Mouse (Mus musculus) spleen, postnatal 14 days (tissue): ENCODE measurements around the gene Tbk1.

ENCODE experiments used
- DNase-seq, 2 experiments: peaks; one replicate each; pipeline ENCODE4 v3.0.0; 2021 to 2022; ENCODE audit warnings: low spot score in 2 of 2

Gene Tbk1

DNA sequence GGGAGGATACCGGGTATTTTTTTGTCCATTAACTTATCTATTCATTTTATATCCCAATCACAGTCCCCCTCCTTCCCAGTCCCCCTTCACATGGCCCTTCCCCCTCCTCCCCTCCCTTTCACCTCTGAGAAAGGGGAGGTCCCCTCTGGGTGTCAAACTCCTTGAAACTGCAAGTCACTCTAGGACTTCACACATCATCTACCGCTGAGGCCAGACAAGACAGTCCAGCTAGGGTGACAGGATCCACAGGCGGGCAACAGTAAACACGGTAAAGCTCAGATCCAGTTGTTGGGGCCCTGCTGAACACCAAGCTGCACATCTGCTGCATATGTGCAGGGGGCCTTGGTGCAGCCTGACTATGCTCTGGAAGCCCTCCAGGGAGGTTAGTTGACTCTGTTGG is 51.6 kb downstream of the Tbk1 start:
- no peak for DNase-seq

DNA sequence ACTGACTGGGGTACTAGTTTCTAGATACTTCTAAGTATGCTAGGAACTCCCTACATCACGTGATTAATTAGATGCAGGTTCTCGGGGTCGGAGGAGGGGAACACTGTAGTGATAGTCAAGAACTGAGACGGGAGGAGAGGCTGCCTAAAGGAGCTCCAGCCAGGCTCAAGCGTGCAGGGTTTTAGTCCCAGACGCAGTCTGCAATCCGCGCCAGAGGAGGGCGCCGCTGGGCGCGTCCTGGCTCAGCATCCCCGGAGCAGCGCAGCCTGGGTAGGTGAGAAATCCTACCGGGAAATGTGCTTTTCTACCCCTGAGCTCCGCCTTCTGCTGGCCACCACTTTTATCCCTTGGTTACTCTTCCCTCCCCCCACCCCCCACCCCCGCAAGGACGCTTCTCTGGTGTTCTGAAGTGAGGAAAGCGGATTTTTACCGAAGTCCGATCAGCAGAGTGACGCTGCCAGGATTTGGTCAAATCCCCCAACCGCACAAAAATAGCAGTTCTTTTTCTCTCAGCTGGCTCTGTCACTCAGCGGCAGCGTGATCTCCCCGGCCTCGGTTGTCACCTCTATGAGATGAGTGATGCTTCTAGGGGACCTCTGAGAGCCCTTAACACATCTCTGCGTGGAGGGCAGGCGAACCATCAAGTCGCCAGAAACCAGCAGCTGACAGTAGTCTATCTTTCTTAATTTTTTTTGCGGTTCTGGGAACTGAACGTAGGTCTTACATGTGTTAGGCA is 53.3 kb downstream of the Tbk1 start:
- peak in 1 of 2 experiments; percentile 33 for DNase-seq

DNA sequence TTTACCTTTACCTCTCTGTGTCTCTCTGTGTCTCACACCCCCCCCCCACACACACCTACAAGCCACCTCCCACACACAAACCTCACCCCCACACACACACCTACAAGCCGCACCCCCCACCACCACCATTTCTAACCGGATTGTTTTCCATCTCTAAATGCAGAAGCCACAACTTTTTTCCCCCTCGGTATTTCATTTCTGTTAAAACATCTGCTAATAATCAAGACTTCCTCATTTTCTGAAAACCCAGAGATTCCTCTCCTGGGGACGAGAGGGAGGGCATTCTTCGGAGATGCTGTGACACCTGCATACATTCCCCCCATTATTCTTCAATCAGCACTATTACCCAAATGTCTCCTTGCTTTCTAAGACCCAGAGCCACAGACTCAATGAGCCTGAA is 55.0 kb downstream of the Tbk1 start:
- no peak for DNase-seq

DNA sequence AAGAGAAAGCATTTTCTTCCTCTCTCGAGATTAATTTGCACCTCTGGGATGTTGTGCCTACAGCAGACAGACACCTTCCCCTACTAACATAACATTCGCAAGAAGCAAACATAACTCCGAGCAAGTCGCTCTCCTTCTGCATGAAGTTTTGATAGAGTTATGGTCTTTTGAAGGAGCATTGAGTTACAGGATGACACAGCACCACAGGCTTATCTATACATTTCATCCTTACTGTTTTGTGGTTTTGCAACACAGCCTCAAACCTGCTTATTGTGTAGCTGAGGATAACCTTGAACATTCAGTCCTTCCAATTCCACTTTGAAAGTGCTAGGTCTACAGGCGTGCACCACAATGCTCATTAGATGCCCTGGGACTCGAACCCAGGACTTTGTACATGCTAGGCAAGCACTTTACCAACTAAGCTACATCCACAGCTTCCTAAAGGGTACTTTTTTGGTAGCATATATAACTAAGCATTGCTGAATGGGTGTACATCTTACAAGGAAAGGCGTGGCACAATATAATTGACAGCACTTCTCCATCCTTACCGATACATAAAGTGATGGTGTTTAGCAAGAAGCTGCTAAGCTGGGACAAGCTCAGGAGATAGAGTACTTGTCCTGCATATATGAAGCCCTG is 56.1 kb downstream of the Tbk1 start:
- no peak for DNase-seq

DNA sequence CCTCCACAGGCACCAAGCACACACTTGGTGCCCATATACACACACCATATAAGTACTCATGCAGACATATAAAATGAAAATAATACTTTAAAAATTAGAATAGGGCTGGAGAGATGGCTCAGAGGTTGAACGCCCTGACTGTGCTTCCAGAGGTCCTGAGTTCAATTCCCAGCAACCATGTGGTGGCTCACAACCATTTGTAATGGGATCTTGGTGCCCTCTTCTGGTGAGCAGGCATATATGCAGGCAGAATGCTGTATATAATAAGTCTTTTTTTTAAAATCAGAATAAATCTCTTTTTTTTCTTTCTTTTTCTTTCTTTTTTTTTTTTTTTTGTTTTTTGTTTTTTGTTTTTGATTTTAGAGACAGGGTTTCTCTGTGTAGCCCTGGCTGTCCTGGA is 57.3 kb downstream of the Tbk1 start:
- DNase-seq = no peak

DNA sequence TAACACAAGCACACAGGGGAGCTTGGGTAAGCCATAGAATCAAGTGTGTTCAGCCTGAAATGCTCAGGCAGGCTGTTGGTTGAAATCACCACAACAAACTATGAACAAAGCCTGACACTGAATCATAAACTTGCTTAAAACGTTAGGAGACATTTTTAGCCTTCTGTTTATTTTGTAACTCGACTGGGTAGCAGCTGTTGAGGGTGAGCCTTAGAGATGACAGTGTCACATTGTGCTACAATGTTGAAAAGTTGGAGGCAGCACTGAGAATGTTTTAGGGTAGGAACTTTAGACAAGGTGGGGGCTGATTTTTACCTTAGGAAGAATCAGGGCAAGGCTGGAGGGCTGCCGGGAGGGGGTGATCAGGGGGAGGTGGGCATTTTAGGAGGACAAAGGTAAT is 58.1 kb downstream of the Tbk1 start:
- DNase-seq = no peak

DNA sequence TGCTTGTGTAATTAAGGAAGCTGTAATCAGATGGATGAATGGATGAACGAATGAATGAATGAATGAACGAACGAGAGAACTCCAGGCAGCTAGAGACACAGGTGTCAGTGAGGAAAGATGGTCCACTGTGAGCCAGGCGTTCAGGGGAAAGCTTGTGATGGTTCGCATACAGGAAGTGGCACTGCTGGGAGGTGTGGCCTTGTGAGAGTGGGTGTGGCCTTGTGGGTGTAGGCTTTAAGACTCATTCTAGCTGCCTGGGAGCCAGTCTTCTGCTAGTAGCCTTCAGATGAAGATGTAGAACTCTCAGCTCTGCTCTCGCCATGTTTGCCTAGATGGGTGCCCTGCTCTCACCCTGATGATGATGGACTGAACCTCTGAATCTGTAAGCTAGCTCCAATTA is 59.5 kb downstream of the Tbk1 start:
- no peak for DNase-seq

DNA sequence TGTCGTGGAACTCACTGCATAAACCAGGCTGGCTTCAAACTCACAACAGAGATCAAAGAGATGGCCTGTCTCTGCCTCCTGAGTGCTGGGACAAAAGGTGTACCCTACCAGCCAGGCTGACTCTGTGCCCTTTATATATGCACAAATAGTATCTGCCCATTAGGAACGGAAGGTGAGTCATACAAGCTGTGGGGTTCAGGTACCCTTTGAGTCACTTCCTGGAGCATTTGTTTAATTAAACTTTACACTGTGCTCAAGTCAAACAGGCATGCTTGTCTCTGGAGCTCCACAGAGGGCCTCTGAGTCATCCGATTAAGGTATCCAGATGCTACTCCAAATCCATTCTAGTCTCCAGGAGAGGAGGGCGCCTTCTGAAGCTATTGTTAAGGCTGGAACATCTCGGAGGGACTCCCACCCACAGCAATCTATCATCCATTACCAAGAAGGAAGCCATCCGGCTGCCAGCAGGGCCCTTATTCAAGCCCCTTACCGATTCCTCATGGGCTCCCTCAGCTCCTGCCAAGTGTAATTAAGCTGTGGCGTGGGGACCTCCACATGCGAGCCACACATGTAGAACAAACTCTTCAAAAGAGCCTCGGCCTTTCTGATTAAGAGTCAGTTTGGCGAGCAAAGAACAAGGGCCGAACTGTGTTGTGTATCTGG is 65.5 kb downstream of the Tbk1 start:
- DNase-seq = no peak

DNA sequence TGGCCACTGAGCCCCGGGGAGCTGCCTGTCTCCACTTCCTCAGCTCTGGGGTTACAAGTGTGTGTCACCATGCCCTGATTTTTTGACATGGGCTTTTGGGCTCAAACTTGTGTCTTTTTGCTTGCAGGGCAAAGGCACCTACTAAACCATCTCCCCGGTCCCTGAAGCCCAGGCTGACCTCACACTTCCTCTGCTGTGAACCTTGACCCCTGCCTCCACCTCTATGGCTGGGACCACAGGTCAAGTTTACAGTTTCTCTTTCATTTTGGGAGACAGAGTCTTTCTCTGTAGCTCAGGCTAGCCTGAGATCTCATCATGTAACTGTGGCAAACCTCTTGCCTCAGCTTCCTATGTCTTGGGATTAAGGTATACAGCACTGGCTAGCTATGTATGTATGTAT is 66.9 kb downstream of the Tbk1 start:
- no peak for DNase-seq

DNA sequence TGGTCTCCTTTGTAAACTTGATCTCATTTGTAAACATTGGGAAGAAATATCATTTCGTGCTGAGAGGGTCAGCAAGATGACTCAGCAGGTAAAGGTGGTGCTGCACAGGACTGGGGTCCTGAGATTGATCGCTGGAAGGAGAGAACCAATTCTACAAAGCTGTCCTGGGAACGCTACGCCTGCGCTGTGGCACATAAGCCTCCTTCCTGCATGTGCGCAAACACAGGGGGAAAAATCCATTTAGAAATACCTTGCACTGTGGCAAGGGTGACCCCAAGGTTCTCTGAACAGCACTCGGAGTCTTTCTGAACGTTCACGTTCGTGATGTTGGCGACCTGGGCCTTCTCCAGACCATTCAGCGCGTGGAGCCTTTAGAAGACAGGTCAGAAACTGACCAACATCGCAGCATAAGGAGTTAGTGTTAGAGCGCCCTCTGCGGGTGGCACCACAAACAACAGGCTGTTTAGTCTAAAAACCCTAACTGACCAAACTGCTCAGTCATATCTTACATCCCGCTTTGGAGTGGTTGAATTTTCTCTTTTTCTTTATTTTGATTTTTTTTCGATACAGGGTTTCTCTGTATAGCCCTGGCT is 70.5 kb downstream of the Tbk1 start:
- DNase-seq = peak; percentile 66 to 83

DNA sequence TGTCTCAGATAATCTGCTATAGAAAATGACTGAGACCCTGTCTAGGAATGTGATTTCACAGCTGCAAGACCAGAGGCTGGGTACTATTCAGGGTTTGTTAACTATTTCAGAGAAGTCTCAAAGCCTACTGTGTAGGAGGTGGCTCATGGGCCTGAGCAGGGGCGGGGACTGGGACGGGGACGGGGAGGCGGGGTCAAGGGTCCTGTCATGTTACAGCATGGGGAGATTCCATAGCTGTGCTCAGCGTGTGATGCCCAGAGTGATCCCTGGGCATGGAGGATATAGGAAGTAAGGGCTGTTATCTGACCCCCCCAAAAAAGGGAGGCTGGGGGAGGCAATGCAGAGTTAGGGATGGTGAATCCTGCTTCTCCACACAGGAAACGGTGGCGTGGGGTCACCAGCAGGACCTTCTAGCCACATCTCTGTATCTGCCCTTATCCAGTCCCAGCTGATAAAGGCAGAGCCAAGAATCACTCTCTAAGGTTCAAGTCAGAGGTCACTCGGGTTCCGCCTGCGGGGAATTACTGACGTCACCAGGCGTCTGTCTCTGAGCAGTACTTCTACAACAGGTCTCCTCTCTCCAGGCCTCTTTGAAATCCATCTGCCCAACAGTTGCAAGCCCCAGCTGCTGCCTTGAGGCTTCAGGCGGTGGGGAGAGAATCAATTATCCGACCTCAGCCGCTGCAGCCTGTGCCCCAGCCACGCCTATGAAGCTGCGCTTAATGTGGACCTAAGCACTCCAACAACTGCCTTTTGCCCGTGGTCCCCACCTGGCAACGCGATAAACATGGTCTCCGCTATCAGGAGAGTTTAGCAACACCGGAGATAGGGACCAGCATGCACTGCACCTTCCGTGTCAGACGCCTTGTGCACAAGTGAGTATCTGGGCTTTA is 76.6 kb downstream of the Tbk1 start:
- no peak for DNase-seq

DNA sequence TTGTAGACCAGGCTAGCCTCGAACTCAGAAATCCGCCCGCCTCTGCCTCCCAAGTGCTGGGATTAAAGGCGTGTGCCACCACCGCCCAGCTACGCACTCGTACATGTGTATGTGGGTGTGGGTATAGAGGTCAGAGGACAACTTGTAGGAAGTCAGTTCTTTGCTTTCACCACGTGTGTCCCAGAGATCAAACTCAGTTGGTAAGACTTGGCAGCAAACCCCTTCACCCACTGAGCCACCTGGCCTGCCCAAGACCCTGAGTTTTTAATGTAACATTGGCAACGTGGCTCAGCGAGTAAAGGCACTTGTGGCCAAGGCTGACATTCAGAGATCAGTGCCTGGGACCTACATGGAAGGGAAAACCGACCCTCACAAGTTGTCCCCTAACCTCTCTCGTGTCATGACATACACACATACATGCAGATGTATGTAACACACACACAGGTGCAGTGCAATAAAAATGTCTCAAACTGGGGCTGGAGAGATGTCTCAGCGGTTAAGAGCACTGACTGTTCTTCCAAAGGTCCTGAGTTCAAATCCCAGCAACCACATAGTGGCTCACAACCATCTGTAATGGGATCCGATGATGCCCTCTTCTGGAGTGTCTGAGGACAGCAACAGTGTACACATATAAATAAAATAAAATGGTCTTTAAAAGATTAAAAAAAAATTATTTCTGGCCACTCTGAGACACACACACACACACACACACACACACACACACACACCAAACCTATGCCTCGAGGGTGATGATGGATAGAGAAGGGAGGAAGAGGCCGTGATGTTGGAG is 78.6 kb downstream of the Tbk1 start:
- DNase-seq = no peak

DNA sequence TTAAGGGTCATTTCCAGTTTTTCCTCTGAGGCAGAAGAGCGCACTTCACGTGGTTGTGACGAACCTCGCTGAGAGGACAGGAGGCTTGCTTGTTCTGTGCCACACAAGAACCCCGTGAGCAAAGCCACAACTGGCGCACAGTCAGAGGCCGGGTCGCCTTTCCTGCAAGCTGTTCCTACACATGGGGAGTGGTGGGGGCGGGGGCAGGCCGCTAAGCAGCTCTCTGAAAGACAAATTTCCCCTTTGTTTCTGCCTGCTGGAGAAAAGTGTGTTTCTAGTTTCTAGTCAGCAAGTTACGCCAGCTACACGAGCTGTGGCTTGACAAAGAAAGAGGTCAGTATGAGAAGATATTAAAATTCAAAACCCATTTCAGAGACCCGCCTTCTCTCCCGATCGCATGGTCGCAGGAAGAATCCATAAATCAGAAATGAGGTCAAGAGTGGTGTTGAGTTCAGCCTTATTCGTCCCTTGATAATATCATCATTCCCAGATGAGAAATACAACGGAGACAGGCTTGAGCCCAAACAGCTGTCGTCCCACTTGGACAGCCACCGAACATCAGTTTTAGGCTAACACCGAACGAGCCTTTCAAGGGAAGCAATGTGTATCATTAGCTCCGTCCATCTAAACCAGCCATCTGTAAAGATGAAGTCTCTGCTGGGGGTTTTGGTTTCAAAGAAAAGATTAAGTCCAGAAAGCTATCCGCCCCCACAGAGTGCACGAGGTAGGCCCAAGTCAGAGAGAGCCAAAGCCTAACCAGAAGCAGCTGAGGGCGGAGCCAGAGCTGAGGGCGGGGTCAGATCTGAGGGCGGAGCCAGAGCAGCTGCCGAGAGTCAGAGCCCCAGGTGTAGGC is 79.6 kb downstream of the Tbk1 start:
- peak; percentile 78 to 86 for DNase-seq

DNA sequence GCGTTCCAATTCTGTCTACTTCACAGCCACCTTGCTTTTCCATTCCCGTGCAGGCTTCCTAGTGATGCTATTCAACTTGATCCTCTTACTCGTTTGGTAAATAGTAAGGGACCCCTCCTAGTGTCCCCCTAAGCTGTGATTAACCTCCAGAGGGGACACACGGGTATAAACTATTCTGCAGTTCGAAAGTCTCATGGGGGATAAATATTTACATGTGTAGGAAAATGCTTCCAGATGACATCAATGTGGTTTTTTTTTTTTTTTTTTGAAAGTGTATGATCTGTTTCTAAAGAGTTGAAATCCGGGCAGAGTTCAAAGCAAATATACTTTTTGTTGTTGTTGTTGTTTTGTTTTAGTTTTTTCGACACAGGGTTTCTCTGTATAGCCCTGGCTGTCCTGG is 80.7 kb downstream of the Tbk1 start:
- no peak for DNase-seq

DNA sequence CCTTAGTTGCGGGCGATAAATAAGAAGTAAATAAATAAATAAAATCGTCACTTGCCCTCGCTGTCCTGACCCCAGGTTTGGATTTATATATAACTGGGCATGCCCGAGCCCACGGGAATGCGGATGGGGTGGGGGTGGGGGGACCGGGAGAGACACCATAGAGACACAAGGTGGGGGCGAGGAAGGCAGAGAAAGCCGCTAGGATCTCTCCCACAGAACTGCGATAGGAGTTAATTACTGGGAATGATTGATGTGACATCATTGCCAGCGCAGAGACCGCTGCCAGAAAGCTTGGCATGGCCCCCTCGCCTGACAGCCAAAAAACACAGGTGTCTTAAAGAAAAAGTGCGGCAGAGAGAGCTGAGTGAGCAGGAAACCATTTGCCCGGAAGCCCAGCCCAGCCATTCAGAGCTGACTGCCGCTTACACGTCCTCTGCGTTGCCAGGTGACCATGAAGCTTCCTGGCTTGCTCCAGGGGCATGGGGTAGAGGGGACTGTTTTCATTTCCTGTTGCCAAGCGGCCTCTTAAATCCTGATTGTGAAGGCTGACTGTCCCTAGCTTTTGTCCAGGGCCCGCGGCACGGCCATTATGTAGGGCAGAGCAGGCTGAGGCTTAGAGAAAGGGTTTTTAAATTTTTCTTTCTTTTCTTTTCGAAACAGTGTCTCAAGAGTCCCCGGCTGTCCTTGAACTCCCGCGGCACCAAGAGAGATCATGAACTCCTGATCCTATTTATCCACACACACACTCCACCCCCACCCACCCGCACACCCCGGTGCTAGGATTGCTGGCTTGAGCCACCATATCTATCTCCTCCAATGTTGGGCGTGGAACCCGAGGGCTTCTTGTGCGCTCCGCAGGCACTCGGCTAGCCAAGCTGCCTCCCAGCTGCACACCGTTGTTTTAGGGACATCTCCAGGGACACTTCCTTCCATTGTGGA is 81.3 kb downstream of the Tbk1 start:
- peak; percentile 48 to 53 for DNase-seq

DNA sequence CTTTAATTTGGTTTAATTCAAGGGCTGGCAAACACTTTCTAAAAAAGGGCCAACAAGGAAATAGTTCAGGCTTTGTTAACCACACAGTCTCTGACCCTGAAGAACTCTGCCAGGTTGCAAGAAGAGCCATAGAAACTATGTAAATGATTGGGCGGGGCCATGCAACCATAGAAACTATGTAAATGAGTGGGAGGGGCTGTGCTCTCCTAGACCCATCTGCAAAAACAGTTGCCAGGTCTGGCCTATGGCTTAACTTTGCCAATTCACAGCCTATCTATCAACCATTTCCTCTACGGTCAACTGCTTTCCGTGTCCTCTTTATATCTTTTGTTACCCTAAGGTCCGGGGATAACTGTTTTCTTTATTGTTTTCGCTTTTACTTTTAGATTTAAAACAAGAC is 85.4 kb downstream of the Tbk1 start:
- DNase-seq = peak in 1 of 2 experiments; percentile 47

DNA sequence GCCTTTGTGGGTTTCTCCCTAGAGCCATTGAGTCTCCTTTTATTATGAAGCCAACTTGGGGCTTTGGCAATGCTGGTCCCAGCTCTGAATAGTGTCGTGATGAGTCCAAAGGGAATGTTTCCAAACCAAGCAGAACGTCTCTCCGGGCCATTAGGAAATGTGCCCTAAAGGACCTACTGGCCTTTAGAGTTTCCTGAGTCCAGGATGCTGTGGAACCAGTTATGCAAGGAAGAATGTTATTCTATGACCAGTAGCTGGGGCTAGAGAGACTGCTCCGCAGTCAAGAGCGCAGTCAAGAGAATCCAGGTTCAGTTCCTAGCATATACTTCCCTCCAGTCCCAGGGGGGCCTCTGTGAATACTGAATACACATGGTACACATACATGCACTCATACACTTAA is 86.6 kb downstream of the Tbk1 start:
- DNase-seq = no peak

DNA sequence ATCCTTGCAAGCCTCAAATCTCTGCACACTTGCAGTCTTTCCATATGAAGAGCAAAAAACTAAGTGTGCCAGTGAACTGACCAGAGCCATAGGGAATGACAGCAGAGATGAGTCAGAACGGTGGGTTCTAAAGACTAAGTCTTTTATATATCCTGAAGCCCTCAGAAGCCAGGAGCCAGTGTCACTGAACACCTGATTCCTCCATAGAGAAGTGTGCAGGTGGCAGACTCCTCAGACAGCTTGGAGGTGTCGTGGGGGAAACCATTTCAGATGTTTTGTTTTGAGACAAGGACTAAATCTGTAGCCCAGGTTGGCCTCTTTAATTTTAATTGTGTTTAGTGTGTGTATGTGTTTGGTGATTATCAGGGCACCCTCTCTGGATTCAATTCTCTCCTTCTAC is 87.5 kb downstream of the Tbk1 start:
- DNase-seq = no peak

DNA sequence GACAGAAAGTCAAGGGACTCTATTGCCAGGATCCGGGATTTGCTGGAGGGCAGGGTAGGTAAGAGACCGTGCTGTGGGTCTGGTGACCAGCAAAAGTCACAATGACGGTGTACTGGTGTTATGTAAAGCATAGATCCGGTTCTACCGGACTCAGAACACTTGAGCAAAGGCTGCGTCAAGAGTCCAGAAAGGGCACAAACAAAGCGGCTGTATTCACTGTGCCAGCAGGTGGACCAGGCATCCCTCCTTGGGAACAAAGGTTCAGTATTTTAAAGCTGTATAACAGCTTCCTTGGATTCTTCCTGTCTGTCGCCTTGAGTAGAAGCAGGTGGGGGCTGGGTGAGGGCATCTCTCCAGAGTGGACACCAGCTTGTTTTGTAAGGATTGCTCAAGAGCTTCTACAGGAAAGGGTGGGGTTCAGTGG is 88.1 kb downstream of the Tbk1 start:
- DNase-seq = no peak
